Mouse (Mus musculus) adrenal gland, postnatal 36 days (tissue): Measurements from ENCODE around the gene Gm128. TPM values are rescaled to one million over a fixed set of nuclear protein-coding genes. Genes with fewer than 3 reads are reported as not detected.

Experiments
- DNase-seq, 2 experiments: peaks; one replicate each; pipeline ENCODE4 v3.0.0; 2021; ENCODE audit warnings: mixed read lengths in 1 of 2
- total RNA-seq, 2 experiments: library from RNA; stranded (reverse); gene quantifications; 2 replicates each; pipeline ENCODE4 v1.2.3; 2021

Gene Gm128
- total RNA-seq, 2 experiments from 2014 or later, result 0.17 to 0.26 TPM

DNA sequence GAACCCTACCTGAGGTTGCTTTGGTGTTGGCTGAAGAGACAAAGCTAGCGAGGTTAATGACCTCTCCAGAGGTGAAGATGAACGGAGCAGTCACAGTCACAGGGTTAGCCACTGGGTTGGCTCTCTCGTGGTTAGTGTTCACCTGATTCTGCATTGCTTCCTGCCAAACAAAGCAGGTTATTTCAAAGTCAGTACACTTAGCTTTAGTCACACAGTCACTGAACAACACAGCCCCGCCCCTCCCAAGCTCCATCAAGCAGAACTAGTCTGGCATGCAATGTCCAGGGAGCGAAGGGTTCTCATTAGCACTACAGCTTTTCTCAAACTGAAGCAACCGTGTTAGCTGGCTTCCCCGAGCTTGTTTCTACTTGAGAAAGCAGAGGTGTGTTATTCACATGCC, 41.3 kb downstream of the Gm128 start:
- no peak for DNase-seq

DNA sequence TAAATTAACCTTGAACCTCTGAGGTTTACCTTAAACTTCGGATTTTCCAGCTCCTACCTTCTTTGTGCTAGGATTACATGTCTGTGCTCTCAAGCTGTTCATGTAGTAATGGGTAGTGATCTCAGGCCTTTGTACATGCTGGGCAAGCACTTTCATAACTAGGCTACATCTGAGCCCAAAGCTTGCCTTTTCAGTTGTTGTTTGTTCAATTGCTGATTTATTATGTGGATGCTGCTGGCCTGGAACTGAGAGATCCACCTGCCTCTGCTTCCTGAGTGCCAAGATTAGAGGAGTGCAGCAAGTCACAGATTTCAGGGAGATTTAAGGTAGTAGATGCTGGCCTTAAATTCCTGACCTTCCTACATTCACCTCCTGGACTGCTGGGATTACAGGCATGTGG, 42.3 kb downstream of the Gm128 start:
- no peak for DNase-seq

DNA sequence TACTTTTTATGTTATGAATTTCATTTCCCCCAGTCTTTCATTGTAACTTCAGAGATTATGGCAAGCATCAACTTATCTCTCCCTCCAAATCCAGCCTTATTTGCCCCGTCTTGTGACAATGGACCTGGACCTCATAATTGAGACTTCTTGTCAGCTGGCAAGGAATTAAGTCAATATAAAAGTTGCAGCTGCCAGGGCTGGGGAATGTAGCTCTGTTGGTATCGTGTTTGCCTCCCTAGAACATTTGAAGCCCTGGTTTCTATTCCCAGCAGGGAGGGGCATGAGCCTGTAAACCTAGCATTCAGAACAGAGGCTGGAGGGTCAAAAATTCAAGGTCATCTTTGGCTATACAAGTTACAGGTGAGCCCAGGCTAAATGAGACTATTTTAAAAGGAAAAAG, 45.6 kb downstream of the Gm128 start:
- DNase-seq, result no peak

DNA sequence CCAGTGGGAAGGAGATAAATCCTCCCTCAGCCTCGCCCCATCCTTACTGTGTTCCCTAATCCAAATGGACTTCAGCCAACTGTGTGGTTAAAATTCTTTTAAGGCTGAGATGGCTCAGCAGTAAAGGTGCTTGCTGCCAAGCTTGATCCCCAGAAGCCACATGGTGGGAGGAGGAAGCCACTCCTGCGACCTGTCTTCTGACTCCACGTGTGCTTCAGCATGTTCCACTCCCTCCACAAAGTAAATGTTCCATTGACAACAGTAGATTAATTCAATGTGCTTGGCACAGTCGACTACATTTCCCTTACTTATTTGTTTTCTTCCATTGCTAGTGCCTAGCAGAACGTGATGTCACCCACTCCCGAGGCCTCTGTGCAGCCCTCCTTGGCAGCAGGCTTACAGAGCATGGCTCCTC, 46.7 kb downstream of the Gm128 start:
- DNase-seq, result no peak

Other genes with a start within 250 kb of the Gm128 start
- gene Zfp687, start 226.2 kb downstream of the Gm128 start, total RNA-seq, result 10 to 100 TPM; 23.1 to 37.7 TPM
- 100 to 1,000 TPM; 284 to 331 TPM for gene Psmd4, start 199.0 kb downstream of the Gm128 start, total RNA-seq
- 10 to 100 TPM; 41.8 to 58.9 TPM for gene Pip5k1a, start 134.7 kb downstream of the Gm128 start, total RNA-seq
- gene Vps72, start 130.6 kb downstream of the Gm128 start, total RNA-seq, result 10 to 100 TPM; 56.1 to 63.3 TPM
- 1 to 10 TPM in 1 of 2 experiments, under 1 TPM in 1; 0.66 to 1.4 TPM for gene Tmod4, start 117.1 kb downstream of the Gm128 start, total RNA-seq
- 10 to 100 TPM; 33.8 to 35.4 TPM for gene Scnm1, start 107.6 kb downstream of the Gm128 start, total RNA-seq
- 1 to 10 TPM; 8.3 to 9.7 TPM for gene Lysmd1, start 107.5 kb downstream of the Gm128 start, total RNA-seq
- gene Tnfaip8l2, start 99.2 kb downstream of the Gm128 start, total RNA-seq, result 1 to 10 TPM; 1.8 to 2.1 TPM
- gene Sema6c, start 81.1 kb downstream of the Gm128 start, total RNA-seq, result 1 to 10 TPM; 2.3 to 3.7 TPM
- 10 to 100 TPM; 21.3 to 22.6 TPM for gene Gabpb2, start 23.7 kb downstream of the Gm128 start, total RNA-seq
- 10 to 100 TPM; 86.9 to 94.8 TPM for gene Cdc42se1, start 12.9 kb downstream of the Gm128 start, total RNA-seq
- 10 to 100 TPM in 1 of 2 experiments, 1 to 10 TPM in 1; 6.9 to 10.9 TPM for gene Mllt11, start 9.4 kb downstream of the Gm128 start, total RNA-seq
- under 1 TPM in 1 of 2 experiments, not detected in 1; 0.89 TPM for gene Bnipl, start 9.6 kb upstream of the Gm128 start, total RNA-seq
- gene Mindy1, start 39.7 kb upstream of the Gm128 start, total RNA-seq, result 100 to 1,000 TPM; 120 to 147 TPM
- gene Prune1, start 40.5 kb upstream of the Gm128 start, total RNA-seq, result 10 to 100 TPM; 25.1 to 33.3 TPM
- 1 to 10 TPM; 1.1 to 3.3 TPM for gene Anxa9, start 65.6 kb upstream of the Gm128 start, total RNA-seq
- 100 to 1,000 TPM; 239 to 254 TPM for gene Cers2, start 73.2 kb upstream of the Gm128 start, total RNA-seq
- 10 to 100 TPM; 25.9 to 29.7 TPM for gene Setdb1, start 115.6 kb upstream of the Gm128 start, total RNA-seq
- gene 4930558C23Rik, start 161.2 kb upstream of the Gm128 start, total RNA-seq, result not detected
- 10 to 100 TPM; 63.5 to 68.0 TPM for gene Arnt, start 192.8 kb upstream of the Gm128 start, total RNA-seq